Mouse (Mus musculus): ENCODE measurements at regions not wholly inside any gene's neighbourhood (a gene's known extent, or its start where the extent isn't known, plus 50 kb on each side); places are given as distances from the start of the nearest gene placed in this dataset.

DNA sequence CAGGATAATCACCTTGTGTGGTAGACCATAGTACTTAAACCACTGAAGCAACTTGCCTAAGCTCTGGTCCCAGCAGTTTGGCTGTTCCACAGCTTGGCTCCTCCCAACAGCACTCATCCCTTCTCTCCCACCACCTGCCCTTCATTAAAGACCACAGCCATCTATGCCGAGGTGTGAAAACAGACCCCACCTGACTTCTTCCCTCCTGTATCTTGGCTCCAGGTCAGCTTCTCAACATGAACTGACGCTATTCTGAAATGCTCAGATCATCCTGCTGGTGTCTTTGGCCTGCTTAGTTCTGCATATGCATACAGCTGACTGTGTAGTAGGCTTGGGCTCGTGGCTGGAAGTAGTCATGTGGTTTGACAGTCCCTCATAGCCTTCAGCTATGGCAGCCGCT lies 177.1 kb downstream of the Abcc12 start:
- H3K9ac ChIP-seq (ENCODE audit: low read depth, low read length) = no peak overlapping the region
- WGBS (ENCODE audit: insufficient replicate concordance) = 45% methylated on average over 4 of the region's 4 CpGs
- H3K4me1 ChIP-seq (ENCODE audit: control insufficient read depth, low read depth, low read length) = no peaks in the 10 kb centered on the region
- no peaks in the 10 kb centered on the region for H3K36me3 ChIP-seq (ENCODE audit: control insufficient read depth, insufficient read depth)
- no peak overlapping the region for H3K4me2 ChIP-seq (ENCODE audit: low read depth, low read length)
- ATAC-seq (ENCODE audit: low read depth) = no peak
- no peaks in the 10 kb centered on the region for H3K9me3 ChIP-seq (replicated peaks; ENCODE audit: control insufficient read depth, low read length)
- no peak overlapping the region for H3K27ac ChIP-seq (ENCODE audit: low read length)
- no peak overlapping the region for H3K4me3 ChIP-seq (ENCODE audit: low read depth, low read length)
- no peaks in the 10 kb centered on the region for H3K27me3 ChIP-seq (ENCODE audit: control insufficient read depth, insufficient read depth, low read depth, low read length)

- no peak overlapping the region for H3K4me3 ChIP-seq (ENCODE audit: low read depth, low read length)
- no peak overlapping the region for H3K9ac ChIP-seq (ENCODE audit: low read depth, low read length)
- no peak overlapping the region for H3K27ac ChIP-seq (ENCODE audit: low read length)
- H3K4me2 ChIP-seq (ENCODE audit: low read depth, low read length) = no peak overlapping the region
- no peaks in the 10 kb centered on the region for H3K36me3 ChIP-seq (ENCODE audit: control insufficient read depth, insufficient read depth)
- H3K4me1 ChIP-seq (ENCODE audit: control insufficient read depth, low read depth, low read length) = no peaks in the 10 kb centered on the region
- 67% methylated on average over 2 of the region's 2 CpGs for WGBS (ENCODE audit: insufficient replicate concordance)
- ATAC-seq (ENCODE audit: low read depth) = no peak
- H3K9me3 ChIP-seq (replicated peaks; ENCODE audit: control insufficient read depth, low read length) = no peaks in the 10 kb centered on the region
- H3K27me3 ChIP-seq (ENCODE audit: control insufficient read depth, insufficient read depth, low read depth, low read length) = no peaks in the 10 kb centered on the region
These were observed 178.5 kb downstream of the Abcc12 start for GRCm38 (mm10) chr8:86401946-86402345.

GRCm38 (mm10) chr8:86395121-86395520 lies 185.4 kb downstream of the Abcc12 start:
- Histone ChIP-seq H3K4me3 (ENCODE audit: low read depth, low read length) (no peak overlapping the region), H3K4me2 (ENCODE audit: low read depth, low read length) (no peak overlapping the region), H3K27ac (ENCODE audit: low read length) (no peak overlapping the region), H3K36me3 (ENCODE audit: control insufficient read depth, insufficient read depth) (no peaks in the 10 kb centered on the region), H3K4me1 (ENCODE audit: control insufficient read depth, low read depth, low read length) (no peaks in the 10 kb centered on the region), H3K27me3 (ENCODE audit: control insufficient read depth, insufficient read depth, low read depth, low read length) (no peaks in the 10 kb centered on the region), H3K9ac (ENCODE audit: low read depth, low read length) (no peak overlapping the region), H3K9me3 (replicated peaks; ENCODE audit: control insufficient read depth, low read length) (no peaks in the 10 kb centered on the region)
- ATAC-seq (ENCODE audit: low read depth) = no peak
- WGBS (ENCODE audit: insufficient replicate concordance) = 58% methylated on average over 3 of the region's 3 CpGs

- ATAC-seq (ENCODE audit: low read depth) = no peak
- H3K9ac ChIP-seq (ENCODE audit: low read depth, low read length) = no peak overlapping the region
- no peak overlapping the region for H3K27ac ChIP-seq (ENCODE audit: low read length)
- no peaks in the 10 kb centered on the region for H3K27me3 ChIP-seq (ENCODE audit: control insufficient read depth, insufficient read depth, low read depth, low read length)
- no peak overlapping the region for H3K4me3 ChIP-seq (ENCODE audit: low read depth, low read length)
- 58% methylated on average over 1 of the region's 1 CpGs for WGBS (ENCODE audit: insufficient replicate concordance)
- H3K4me1 ChIP-seq (ENCODE audit: control insufficient read depth, low read depth, low read length) = no peaks in the 10 kb centered on the region
- H3K9me3 ChIP-seq (replicated peaks; ENCODE audit: control insufficient read depth, low read length) = no peaks in the 10 kb centered on the region
- H3K36me3 ChIP-seq (ENCODE audit: control insufficient read depth, insufficient read depth) = no peaks in the 10 kb centered on the region
- H3K4me2 ChIP-seq (ENCODE audit: low read depth, low read length) = no peak overlapping the region
These were observed 186.7 kb downstream of the Abcc12 start for GRCm38 (mm10) chr8:86393835-86394234.

DNA sequence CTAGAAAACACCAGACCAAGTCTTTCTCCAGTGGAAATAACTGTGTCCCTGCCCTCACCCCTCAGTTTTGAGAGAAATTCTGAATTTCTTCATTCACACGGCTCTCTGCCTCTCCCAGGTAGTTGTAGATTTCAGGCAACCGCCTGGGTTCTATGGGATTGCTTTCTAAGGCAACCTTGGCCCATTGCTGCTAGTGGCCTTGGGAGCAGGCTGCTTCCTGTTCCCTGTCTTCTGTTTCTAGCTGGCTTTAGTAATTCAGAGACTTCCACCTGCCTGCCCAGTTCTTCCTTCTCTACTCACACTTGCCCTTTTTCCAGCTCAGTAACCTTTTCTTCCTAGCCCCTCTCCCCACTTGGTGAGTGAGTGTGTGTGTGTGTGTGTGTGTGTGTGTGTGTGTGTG lies 187.1 kb downstream of the Abcc12 start:
- Histone ChIP-seq H3K9me3 (replicated peaks; ENCODE audit: control insufficient read depth, low read length) (no peaks in the 10 kb centered on the region), H3K36me3 (ENCODE audit: control insufficient read depth, insufficient read depth) (no peaks in the 10 kb centered on the region), H3K4me3 (ENCODE audit: low read depth, low read length) (no peak overlapping the region), H3K4me2 (ENCODE audit: low read depth, low read length) (no peak overlapping the region), H3K9ac (ENCODE audit: low read depth, low read length) (no peak overlapping the region), H3K27me3 (ENCODE audit: control insufficient read depth, insufficient read depth, low read depth, low read length) (no peaks in the 10 kb centered on the region), H3K27ac (ENCODE audit: low read length) (no peak overlapping the region), H3K4me1 (ENCODE audit: control insufficient read depth, low read depth, low read length) (no peaks in the 10 kb centered on the region)
- no peak for ATAC-seq (ENCODE audit: low read depth)
- 56% methylated on average over 2 of the region's 2 CpGs for WGBS (ENCODE audit: insufficient replicate concordance)

DNA sequence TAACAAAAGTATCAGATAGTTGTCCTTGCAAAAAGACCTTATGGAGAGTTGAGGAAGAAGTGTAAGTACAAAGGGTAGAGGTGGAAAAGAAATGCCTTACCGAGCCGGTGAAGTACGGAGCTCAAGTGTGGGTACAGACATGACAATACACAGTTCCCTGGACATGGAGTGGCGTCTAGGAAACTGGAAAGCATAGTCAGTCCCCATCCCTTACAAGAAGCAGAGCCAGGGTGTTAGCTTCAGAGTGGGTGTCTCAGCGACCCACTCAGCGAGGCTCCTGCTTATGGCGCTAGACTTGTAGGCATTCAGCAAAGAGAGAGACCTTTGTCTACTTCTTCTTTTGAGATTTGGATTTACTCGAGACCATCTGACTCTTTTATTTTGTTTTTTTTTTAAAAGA lies 189.8 kb downstream of the Abcc12 start:
- Histone ChIP-seq H3K4me1 (ENCODE audit: control insufficient read depth, low read depth, low read length) (no peaks in the 10 kb centered on the region), H3K4me2 (ENCODE audit: low read depth, low read length) (no peak overlapping the region), H3K27ac (ENCODE audit: low read length) (no peak overlapping the region), H3K27me3 (ENCODE audit: control insufficient read depth, insufficient read depth, low read depth, low read length) (no peaks in the 10 kb centered on the region), H3K9me3 (replicated peaks; ENCODE audit: control insufficient read depth, low read length) (no peaks in the 10 kb centered on the region), H3K36me3 (ENCODE audit: control insufficient read depth, insufficient read depth) (no peaks in the 10 kb centered on the region), H3K9ac (ENCODE audit: low read depth, low read length) (no peak overlapping the region), H3K4me3 (ENCODE audit: low read depth, low read length) (no peak overlapping the region)
- ATAC-seq (ENCODE audit: low read depth) = no peak
- 76% methylated on average over 8 of the region's 8 CpGs for WGBS (ENCODE audit: insufficient replicate concordance)

DNA sequence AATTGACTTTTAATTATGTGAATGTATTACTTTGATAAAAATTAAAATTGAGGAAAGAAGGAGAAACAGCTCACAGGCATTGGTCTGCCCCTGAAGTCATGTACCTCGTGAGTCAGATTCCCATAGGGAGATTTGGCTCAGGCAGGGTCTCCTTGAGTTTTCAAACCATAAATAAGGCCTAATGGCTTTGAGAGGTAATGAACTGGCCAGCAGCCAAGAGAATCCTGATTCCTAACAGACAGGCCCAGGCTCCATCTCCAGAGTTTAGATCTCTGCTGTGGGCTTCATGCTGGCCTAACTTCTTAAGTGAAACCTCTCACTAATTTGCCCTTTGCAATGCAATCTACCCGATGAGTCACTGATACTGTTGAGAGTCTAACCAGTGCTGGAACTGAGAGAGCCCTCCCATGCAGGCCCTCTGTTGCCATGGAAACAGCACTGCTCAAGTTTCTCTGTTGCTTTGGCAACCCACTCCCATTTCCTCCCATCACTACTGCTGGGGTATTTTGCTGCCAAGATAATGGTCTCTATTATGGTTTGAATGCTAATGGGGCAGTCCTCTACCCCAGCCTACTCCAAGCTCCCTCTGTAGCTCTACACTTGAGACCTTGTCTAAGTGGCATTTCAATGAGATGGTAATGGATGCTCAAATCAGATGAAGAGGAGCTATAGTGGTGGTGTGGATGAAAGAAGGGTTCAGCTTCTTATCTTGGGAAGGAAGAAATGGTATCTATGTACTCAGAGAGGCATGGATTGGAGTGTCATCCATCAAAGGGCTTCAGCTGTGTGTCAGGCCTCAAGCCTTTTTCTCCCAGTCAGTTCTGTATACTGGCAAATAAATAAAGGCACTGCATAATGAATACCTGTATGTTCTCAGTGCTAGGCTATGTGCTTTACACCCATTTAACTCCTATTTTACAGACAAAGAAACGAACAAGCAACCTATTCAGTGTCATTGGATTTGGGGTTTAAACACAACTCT lies 190.5 kb downstream of the Abcc12 start:
- ATAC-seq (ENCODE audit: low read depth) = no peak
- no peaks in the 10 kb centered on the region for H3K36me3 ChIP-seq (ENCODE audit: control insufficient read depth, insufficient read depth)
- H3K27me3 ChIP-seq (ENCODE audit: control insufficient read depth, insufficient read depth, low read depth, low read length) = no peaks in the 10 kb centered on the region
- no peaks in the 10 kb centered on the region for H3K4me1 ChIP-seq (ENCODE audit: control insufficient read depth, low read depth, low read length)
- no peak overlapping the region for H3K27ac ChIP-seq (ENCODE audit: low read length)
- WGBS (ENCODE audit: insufficient replicate concordance) = 45% methylated on average over 3 of the region's 3 CpGs
- H3K9me3 ChIP-seq (replicated peaks; ENCODE audit: control insufficient read depth, low read length) = no peaks in the 10 kb centered on the region
- no peak overlapping the region for H3K9ac ChIP-seq (ENCODE audit: low read depth, low read length)
- no peak overlapping the region for H3K4me3 ChIP-seq (ENCODE audit: low read depth, low read length)
- no peak overlapping the region for H3K4me2 ChIP-seq (ENCODE audit: low read depth, low read length)

DNA sequence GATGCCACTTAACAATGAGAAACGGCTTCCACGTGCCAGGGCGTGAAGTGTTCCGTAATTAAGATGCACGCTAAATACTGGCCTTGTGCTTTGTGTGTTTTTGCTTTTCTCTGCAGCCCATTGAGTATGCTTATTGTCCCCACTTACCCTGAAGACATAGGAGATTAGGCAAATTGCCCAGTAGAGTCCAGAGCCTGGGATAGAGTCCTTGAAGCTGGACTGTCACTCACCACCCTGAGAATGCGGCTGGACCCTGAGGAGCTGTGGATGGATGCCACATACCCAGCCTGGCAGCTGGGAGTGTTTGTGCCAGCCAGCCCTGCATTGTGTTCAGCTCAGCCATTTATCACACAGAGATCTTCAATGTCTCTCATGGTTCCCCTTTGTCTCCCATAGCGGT lies 195.2 kb downstream of the Abcc12 start:
- no peak overlapping the region for H3K4me3 ChIP-seq (ENCODE audit: low read depth, low read length)
- no peak overlapping the region for H3K9ac ChIP-seq (ENCODE audit: low read depth, low read length)
- H3K27ac ChIP-seq (ENCODE audit: low read length) = no peak overlapping the region
- 76% methylated on average over 7 of the region's 7 CpGs for WGBS (ENCODE audit: insufficient replicate concordance)
- H3K27me3 ChIP-seq (ENCODE audit: control insufficient read depth, insufficient read depth, low read depth, low read length) = no peaks in the 10 kb centered on the region
- H3K4me1 ChIP-seq (ENCODE audit: control insufficient read depth, low read depth, low read length) = no peaks in the 10 kb centered on the region
- H3K36me3 ChIP-seq (ENCODE audit: control insufficient read depth, insufficient read depth) = no peaks in the 10 kb centered on the region
- no peaks in the 10 kb centered on the region for H3K9me3 ChIP-seq (replicated peaks; ENCODE audit: control insufficient read depth, low read length)
- no peak overlapping the region for H3K4me2 ChIP-seq (ENCODE audit: low read depth, low read length)
- no peak for ATAC-seq (ENCODE audit: low read depth)

GRCm38 (mm10) chr8:86381977-86382376 lies 198.5 kb downstream of the Abcc12 start:
- H3K4me3 ChIP-seq (ENCODE audit: low read depth, low read length) = no peak overlapping the region
- WGBS (ENCODE audit: insufficient replicate concordance) = 68% methylated on average over 10 of the region's 10 CpGs
- H3K9me3 ChIP-seq (replicated peaks; ENCODE audit: control insufficient read depth, low read length) = no peaks in the 10 kb centered on the region
- no peak overlapping the region for H3K4me2 ChIP-seq (ENCODE audit: low read depth, low read length)
- no peak overlapping the region for H3K9ac ChIP-seq (ENCODE audit: low read depth, low read length)
- ATAC-seq (ENCODE audit: low read depth) = no peak
- H3K36me3 ChIP-seq (ENCODE audit: control insufficient read depth, insufficient read depth) = no peaks in the 10 kb centered on the region
- H3K4me1 ChIP-seq (ENCODE audit: control insufficient read depth, low read depth, low read length) = no peaks in the 10 kb centered on the region
- H3K27me3 ChIP-seq (ENCODE audit: control insufficient read depth, insufficient read depth, low read depth, low read length) = no peaks in the 10 kb centered on the region
- H3K27ac ChIP-seq (ENCODE audit: low read length) = no peak overlapping the region

Data from liver, embryonic 16.5 days (tissue).